Mouse (Mus musculus) forebrain, embryonic 14.5 days (tissue): ENCODE measurements around the gene Map3k13. TPM values are rescaled to one million over a fixed set of nuclear protein-coding genes. Genes with fewer than 3 reads are reported as not detected.

Experiments used
- ATAC-seq: fragments of 200-750 bp; cut with Nextera tagmentation; 2 replicates; pipeline ENCODE4 v1.8.0; 2017; ENCODE audit warnings: mild to moderate bottlenecking, moderate library complexity
- DNase-seq: peaks from one replicate; pipeline ENCODE4 v3.0.0-alpha.2; 2015; ENCODE audit warnings: low spot score
- H3K27ac ChIP-seq: fragments of 300-500 bp; sonication (generic); 2 replicates; pipeline ENCODE4 v1.5.1; 2014; ENCODE audit warnings: low read depth, mild to moderate bottlenecking, control low read depth, low read length, moderate library complexity
- H3K27me3 ChIP-seq: fragments of 300-500 bp; sonication (generic); replicated peaks from 2 replicates; pipeline ENCODE4 v1.6.1; 2014; ENCODE audit warnings: low read length, control low read depth, mixed read lengths; ENCODE audit not compliant: control insufficient read depth, insufficient read depth
- H3K36me3 ChIP-seq: fragments of 300-500 bp; sonication (generic); 2 replicates; pipeline ENCODE4 v1.6.1; 2014; ENCODE audit warnings: low read length, control low read depth; ENCODE audit not compliant: control insufficient read depth, insufficient read depth
- H3K4me1 ChIP-seq: fragments of 300-500 bp; sonication (generic); 2 replicates; pipeline ENCODE4 v1.6.1; 2014; ENCODE audit warnings: antibody characterized with exemption, low read length, control low read depth; ENCODE audit not compliant: control insufficient read depth, insufficient read depth
- H3K4me2 ChIP-seq: fragments of 300-500 bp; sonication (generic); 2 replicates; pipeline ENCODE4 v1.6.1; 2014; ENCODE audit warnings: mild to moderate bottlenecking, control low read depth, low read length
- H3K4me3 ChIP-seq: fragments of 300-500 bp; sonication (generic); 2 replicates; pipeline ENCODE4 v1.5.1; 2014; ENCODE audit warnings: low read depth, low read length, control low read depth
- H3K9ac ChIP-seq: fragments of 300-500 bp; sonication (generic); 2 replicates; pipeline ENCODE4 v1.6.1; 2014; ENCODE audit warnings: mild to moderate bottlenecking, low read length, control low read depth, moderate library complexity
- H3K9me3 ChIP-seq: fragments of 300-500 bp; sonication (generic); replicated peaks from 2 replicates; pipeline ENCODE4 v1.6.1; 2016; ENCODE audit warnings: low read length, control low read depth, mixed read lengths; ENCODE audit not compliant: control insufficient read depth
- WGBS: fragments of 180-500 bp; shearing (Covaris S2); extraction: QIAGEN DNeasy Blood & Tissue Kit; methylation state at CpG from one replicate; pipeline ENCODE4 v1.1.7; 2014; 5-methylcytosine and 5-hydroxymethylcytosine counted together
- polyA plus RNA-seq: library from polyadenylated mRNA; unstranded; fragments of >200 nt; fragmentation: Nextera tagmentation; extraction: Ambion mirVana; gene quantifications from 2 replicates; pipeline ENCODE4 v1.2.1, GENCODE M21; 2014

Map3k13 gene
- polyA plus RNA-seq, 1 experiment from 2014 or later = 4.2 TPM

- no peaks in the 10 kb centered on the region for H3K9me3 ChIP-seq
- H3K9ac ChIP-seq = no peak overlapping the region
- no peaks in the 10 kb centered on the region for H3K27me3 ChIP-seq
- H3K4me2 ChIP-seq = no peak overlapping the region
- no peak overlapping the region for H3K4me3 ChIP-seq
- ATAC-seq = no peak
- no peaks in the 10 kb centered on the region for H3K4me1 ChIP-seq
- WGBS = 90% methylated on average over 13 of the region's 13 CpGs
- no peak overlapping the region for H3K27ac ChIP-seq
- H3K36me3 ChIP-seq = peaks cover 54% of the 10 kb centered on the region
- DNase-seq = no peak
Observed at GRCm38 (mm10) chr16:21928471-21928870, 134.3 kb downstream of the Map3k13 start.

- H3K4me2 ChIP-seq = peak within 1 kb of the TSS; percentile 78
- H3K27ac ChIP-seq = peak within 1 kb of the TSS; percentile 65; the same call in 1 of the 2 replicates
- no peaks in the 10 kb centered on the region for H3K36me3 ChIP-seq
- H3K9me3 ChIP-seq = no peaks in the 10 kb centered on the region
- DNase-seq = peak; percentile 87
- H3K27me3 ChIP-seq = no peaks in the 10 kb centered on the region
- H3K4me3 ChIP-seq = peak within 1 kb of the TSS; percentile 68
- under 1% methylated on average over 63 of the region's 63 CpGs for WGBS
- peak within 1 kb of the TSS; percentile 75 for H3K9ac ChIP-seq
- peaks cover 5% of the 10 kb centered on the region; the same call in 1 of the 2 replicates for H3K4me1 ChIP-seq
- ATAC-seq = peak; percentile 98
Observed at GRCm38 (mm10) chr16:21946761-21947715, 152.9 kb downstream of the Map3k13 start, which contains the start of gene Tmem41a. Gene Tmem41a (minus strand): TSS chr16:21947552.

- H3K27me3 ChIP-seq = no peaks in the 10 kb centered on the region
- no peak for DNase-seq
Observed at GRCm38 (mm10) chr16:21955591-21955990, 161.4 kb downstream of the Map3k13 start.

GRCm38 (mm10) chr16:21965576-21965975 is 171.4 kb downstream of the Map3k13 start:
- no peak overlapping the region for H3K9ac ChIP-seq
- ATAC-seq (no peak), DNase-seq (no peak)
- no peaks in the 10 kb centered on the region for H3K36me3 ChIP-seq
- 87% methylated on average over 3 of the region's 3 CpGs for WGBS
- no peak overlapping the region for H3K4me3 ChIP-seq
- no peak overlapping the region for H3K27ac ChIP-seq
- H3K4me2 ChIP-seq = no peak overlapping the region
- no peaks in the 10 kb centered on the region for H3K4me1 ChIP-seq
- no peaks in the 10 kb centered on the region for H3K27me3 ChIP-seq
- no peaks in the 10 kb centered on the region for H3K9me3 ChIP-seq

More at GRCm38 (mm10) chr16:21955591-21955990, 161.4 kb downstream of the Map3k13 start:
- no peak for ATAC-seq
- 86% methylated on average over 12 of the region's 12 CpGs for WGBS
- Histone ChIP-seq H3K4me3 (no peak overlapping the region), H3K27ac (no peak overlapping the region), H3K4me2 (no peak overlapping the region), H3K4me1 (no peaks in the 10 kb centered on the region), H3K9ac (no peak overlapping the region), H3K9me3 (no peaks in the 10 kb centered on the region), H3K36me3 (no peaks in the 10 kb centered on the region)

- Histone ChIP-seq H3K27me3 (no peaks in the 10 kb centered on the region), H3K36me3 (no peaks in the 10 kb centered on the region), H3K4me1 (no peaks in the 10 kb centered on the region), H3K4me2 (no peak overlapping the region), H3K27ac (no peak overlapping the region), H3K9ac (no peak overlapping the region), H3K9me3 (no peaks in the 10 kb centered on the region), H3K4me3 (no peak overlapping the region)
- DNase-seq = no peak
- ATAC-seq = no peak
- 93% methylated on average over 4 of the region's 5 CpGs for WGBS
Observed at GRCm38 (mm10) chr16:21969874-21970273, 175.7 kb downstream of the Map3k13 start.

GRCm38 (mm10) chr16:21970536-21970935 is 176.4 kb downstream of the Map3k13 start:
- no peaks in the 10 kb centered on the region for H3K9me3 ChIP-seq
- H3K4me3 ChIP-seq = no peak overlapping the region
- H3K27me3 ChIP-seq = no peaks in the 10 kb centered on the region
- H3K9ac ChIP-seq = no peak overlapping the region
- no peak for DNase-seq
- H3K27ac ChIP-seq = no peak overlapping the region
- WGBS = 94% methylated on average over 6 of the region's 6 CpGs
- H3K36me3 ChIP-seq = no peaks in the 10 kb centered on the region
- ATAC-seq = no peak
- no peaks in the 10 kb centered on the region for H3K4me1 ChIP-seq
- H3K4me2 ChIP-seq = no peak overlapping the region

- Histone ChIP-seq H3K4me1 (no peaks in the 10 kb centered on the region), H3K4me2 (no peak overlapping the region), H3K9ac (no peak overlapping the region), H3K27ac (no peak overlapping the region), H3K36me3 (no peaks in the 10 kb centered on the region), H3K9me3 (no peaks in the 10 kb centered on the region), H3K27me3 (no peaks in the 10 kb centered on the region), H3K4me3 (no peak overlapping the region)
- 55% methylated on average over 4 of the region's 4 CpGs for WGBS
- DNase-seq (no peak), ATAC-seq (no peak)
Observed at GRCm38 (mm10) chr16:21971446-21971845, 177.3 kb downstream of the Map3k13 start.

GRCm38 (mm10) chr16:21976203-21976602 is 182.1 kb downstream of the Map3k13 start:
- ATAC-seq = no peak
- H3K9me3 ChIP-seq = no peaks in the 10 kb centered on the region
- DNase-seq = no peak
- H3K4me3 ChIP-seq = no peak overlapping the region
- H3K4me1 ChIP-seq = no peaks in the 10 kb centered on the region
- no peaks in the 10 kb centered on the region for H3K27me3 ChIP-seq
- peak overlapping the region; percentile 2; the same call in 1 of the 2 replicates for H3K4me2 ChIP-seq
- no peaks in the 10 kb centered on the region for H3K36me3 ChIP-seq
- WGBS = 1% methylated on average over 16 of the region's 16 CpGs
- no peak overlapping the region for H3K9ac ChIP-seq
- no peak overlapping the region for H3K27ac ChIP-seq

GRCm38 (mm10) chr16:21977347-21977746 is 183.2 kb downstream of the Map3k13 start:
- Histone ChIP-seq H3K36me3 (no peaks in the 10 kb centered on the region), H3K27ac (no peak overlapping the region), H3K4me2 (no peak overlapping the region), H3K9ac (no peak overlapping the region), H3K9me3 (no peaks in the 10 kb centered on the region), H3K4me3 (no peak overlapping the region), H3K27me3 (no peaks in the 10 kb centered on the region), H3K4me1 (no peaks in the 10 kb centered on the region)
- ATAC-seq (no peak), DNase-seq (no peak)
- WGBS = 80% methylated on average over 5 of the region's 5 CpGs
